Mouse (Mus musculus) ES-E14 (cell line): Measurements from ENCODE around the gene Bod1l. TPM values are rescaled to one million over a fixed set of nuclear protein-coding genes. Genes with fewer than 3 reads are reported as not detected.

Source experiments
- DNase-seq: peaks from one replicate; pipeline ENCODE4 v3.0.0-alpha.2; 2013; ENCODE audit warnings: low read depth, low spot score
- H3K27ac ChIP-seq: 2 replicates; pipeline ENCODE4 v1.5.1; 2012; ENCODE audit warnings: low read depth, mild to moderate bottlenecking, low read length, moderate library complexity, mixed read lengths; ENCODE audit not compliant: poor library complexity, insufficient read depth, severe bottlenecking
- H3K36me3 ChIP-seq: 2 replicates; pipeline ENCODE4 v1.6.1; 2012; ENCODE audit warnings: mild to moderate bottlenecking, low read length, moderate library complexity, mixed read lengths; ENCODE audit not compliant: control insufficient read depth, poor library complexity, insufficient read depth, severe bottlenecking
- H3K4me1 ChIP-seq, 2 experiments: fragments of 150-350 bp in 1 of 2; sonication (generic) in 1 of 2; 2 replicates each; pipeline ENCODE4 v1.6.1; 2012; ENCODE audit warnings: low read length in 2 of 2, mild to moderate bottlenecking in 1 of 2, mixed read lengths in 1 of 2; ENCODE audit not compliant: control insufficient read depth in 2 of 2, insufficient read depth in 2 of 2, poor library complexity in 1 of 2
- H3K4me3 ChIP-seq, 2 experiments: fragments of 150-350 bp in 1 of 2; sonication (generic) in 1 of 2; 2 replicates each; pipeline ENCODE4 v1.5.1; 2012; ENCODE audit warnings: low read length in 2 of 2, low read depth in 1 of 2, mild to moderate bottlenecking in 1 of 2, mixed read lengths in 1 of 2; ENCODE audit not compliant: insufficient read depth in 1 of 2, poor library complexity in 1 of 2, severe bottlenecking in 1 of 2
- H3K9ac ChIP-seq: 2 replicates; pipeline ENCODE4 v1.6.1; 2012; ENCODE audit warnings: low read depth, mild to moderate bottlenecking, low read length, mixed read lengths; ENCODE audit not compliant: poor library complexity, insufficient read depth, severe bottlenecking
- H3K9me3 ChIP-seq: fragments of 150-350 bp; sonication (generic); 2 replicates; pipeline ENCODE4 v1.6.1; 2012; ENCODE audit warnings: low read depth, mild to moderate bottlenecking, low read length; ENCODE audit not compliant: control insufficient read depth, insufficient read depth
- CHD2 ChIP-seq: IDR thresholded peaks from 2 replicates; pipeline ENCODE4 v1.6.1; 2014; ENCODE audit warnings: mild to moderate bottlenecking, low read depth, low read length, inconsistent platforms
- HCFC1 ChIP-seq: IDR thresholded peaks from 2 replicates; pipeline ENCODE4 v1.6.1; 2012; ENCODE audit warnings: low read length, inconsistent platforms, borderline replicate concordance; ENCODE audit not compliant: insufficient read depth
- MAFK ChIP-seq: IDR thresholded peaks from 2 replicates; pipeline ENCODE4 v1.6.1; 2014; ENCODE audit warnings: mild to moderate bottlenecking, low read depth, low read length, inconsistent platforms; ENCODE audit not compliant: insufficient read depth
- ZC3H11A ChIP-seq: IDR thresholded peaks from 2 replicates; pipeline ENCODE4 v1.6.1; 2012; ENCODE audit warnings: low read depth, mild to moderate bottlenecking, inconsistent platforms, low read length, borderline replicate concordance
- ZNF384 ChIP-seq: IDR thresholded peaks from 2 replicates; pipeline ENCODE4 v1.6.1; 2012; ENCODE audit warnings: low read depth, low read length, inconsistent platforms
- in situ Hi-C, 2 experiments: fragments of 600-800 bp; cut with MboI; formaldehyde crosslinking; loops; one replicate each; pipeline ENCODE4 v1.15.1; 2025; ENCODE audit warnings: low sequenced_read_pairs in 2 of 2, inconsistent platforms in 1 of 2; ENCODE audit not compliant: unreplicated experiment in 2 of 2
- total RNA-seq: library from RNA; depleted of rRNA; stranded (reverse); fragments of 300-350 nt; gene quantifications from 2 replicates; pipeline ENCODE4 v1.2.3, GENCODE M21; 2012

Gene Bod1l
- total RNA-seq, 1 experiment = 67.2 TPM

DNA sequence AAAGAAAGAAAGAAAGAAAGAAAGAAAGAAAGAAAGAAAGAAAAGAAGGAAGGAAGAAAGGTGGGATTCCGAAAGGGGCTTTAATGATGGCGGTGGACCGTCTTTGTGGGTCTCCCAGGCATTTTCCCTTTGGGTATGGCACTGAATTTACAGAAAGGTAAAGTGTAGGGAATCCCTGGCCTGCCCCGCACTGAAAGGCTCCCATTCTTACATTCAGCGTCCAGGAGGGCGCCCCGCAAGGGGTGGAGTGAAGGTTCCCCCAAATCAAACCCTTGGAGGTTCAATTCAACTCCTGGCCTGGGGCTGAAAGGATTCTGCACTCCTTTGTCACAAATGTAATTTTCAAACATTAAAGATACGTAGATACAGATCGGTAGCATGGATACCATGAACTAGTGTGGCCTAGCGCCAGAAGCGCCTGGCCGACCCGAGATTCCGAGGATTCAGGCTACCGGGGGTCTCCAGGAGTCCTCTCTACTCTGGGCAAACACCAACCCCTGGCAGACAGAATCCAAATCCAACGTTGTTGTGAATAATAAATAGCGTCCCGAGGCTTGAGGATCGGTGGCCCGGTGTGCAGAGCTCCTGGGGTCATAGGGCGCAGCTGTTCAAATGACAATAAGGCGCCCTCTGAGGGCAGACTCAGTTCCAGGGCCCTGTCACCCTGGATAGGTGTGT, 83.1 kb downstream of the Bod1l start:
- H3K9ac ChIP-seq = no peak overlapping the region
- H3K4me3 ChIP-seq = no peak overlapping the region; a peak in 1 of 4 replicates
- no peaks in the 10 kb centered on the region for H3K36me3 ChIP-seq
- no peak for TF ChIP-seq ZC3H11A
- TF ChIP-seq MAFK = no peak
- TF ChIP-seq CHD2 = no peak
- no peak for TF ChIP-seq HCFC1
- TF ChIP-seq ZNF384 = no peak
- H3K9me3 ChIP-seq = no peaks in the 10 kb centered on the region
- H3K4me1 ChIP-seq = peaks cover 0 to 2% of the 10 kb centered on the region in 2 experiments; a peak in 2 of 4 replicates
- no peak for DNase-seq
- H3K27ac ChIP-seq = no peak overlapping the region
- in situ Hi-C loops = no loop called here

DNA sequence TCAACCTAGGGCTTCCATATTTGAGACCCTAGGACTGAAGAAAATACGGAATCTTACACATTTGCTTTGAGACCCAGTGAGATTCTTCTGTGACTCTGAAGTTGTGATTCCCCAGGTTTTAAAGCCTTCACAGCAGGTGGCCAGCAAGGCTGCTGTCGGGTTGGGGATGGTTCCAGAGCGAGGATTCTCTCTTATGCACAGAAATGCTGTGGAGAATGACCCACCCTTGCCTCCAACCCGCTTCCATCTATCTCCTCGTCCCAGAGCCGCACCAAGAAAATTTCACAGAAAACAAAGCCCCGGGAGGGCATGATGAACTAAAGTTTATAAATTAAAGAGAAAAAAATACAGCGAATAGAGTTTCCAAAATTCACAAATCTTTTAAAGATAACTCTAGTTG, 84.0 kb downstream of the Bod1l start:
- no peak for TF ChIP-seq ZC3H11A
- TF ChIP-seq MAFK = no peak
- no peak for TF ChIP-seq CHD2
- no peak for TF ChIP-seq ZNF384
- TF ChIP-seq HCFC1 = no peak
- Histone ChIP-seq H3K27ac (no peak overlapping the region), H3K4me1 (peaks cover 0 to 2% of the 10 kb centered on the region in 2 experiments; a peak in 1 of 4 replicates), H3K36me3 (no peaks in the 10 kb centered on the region), H3K9ac (no peak overlapping the region), H3K4me3 (no peak overlapping the region), H3K9me3 (no peaks in the 10 kb centered on the region)
- DNase-seq = no peak
- in situ Hi-C loops = no loop called here

DNA sequence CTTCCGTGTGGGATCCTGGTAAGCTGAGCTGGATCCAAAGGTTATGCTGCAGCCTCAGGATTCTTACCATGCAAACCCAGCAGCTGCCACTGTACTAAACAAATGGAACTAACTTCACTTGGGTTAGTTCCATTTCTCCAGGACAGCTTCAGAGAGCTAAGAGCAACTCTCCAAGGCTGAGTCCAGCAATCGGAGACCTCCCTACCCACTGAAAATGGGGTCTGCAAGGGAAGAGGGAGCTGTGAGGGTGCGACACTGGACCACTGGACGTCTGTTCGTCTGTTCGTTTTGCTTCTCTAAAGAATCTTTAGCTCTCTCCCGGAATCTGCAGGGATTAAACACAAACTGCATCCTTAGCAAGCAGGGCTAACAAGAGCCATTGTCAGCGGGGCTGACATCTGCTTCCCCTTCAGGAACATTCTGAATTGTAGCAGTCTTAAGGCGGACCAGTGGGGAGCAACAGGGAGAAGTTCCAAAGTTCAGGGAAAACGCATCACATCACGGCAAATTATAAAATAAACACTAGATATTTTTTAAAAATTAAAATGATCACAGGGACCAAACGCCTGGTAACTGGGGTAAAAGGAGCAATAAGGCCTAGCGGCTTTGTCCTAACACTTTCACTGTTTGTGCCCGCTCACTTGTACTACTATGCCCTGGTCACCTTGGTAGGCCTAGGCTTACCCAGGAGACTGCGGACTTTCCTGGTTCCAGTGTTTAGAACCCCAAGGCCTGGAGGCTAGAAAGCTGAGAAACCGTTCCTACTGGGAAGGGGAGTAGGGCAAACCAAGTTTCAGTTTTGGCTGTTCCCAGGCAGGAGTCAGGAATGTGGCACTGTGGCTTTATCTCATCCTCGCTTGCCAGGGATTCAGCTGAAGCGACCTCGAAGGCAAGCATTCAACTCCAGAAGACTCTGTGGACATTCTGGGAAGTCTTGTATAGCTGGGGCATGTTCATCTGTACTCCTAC, 85.2 kb downstream of the Bod1l start:
- DNase-seq = no peak
- in situ Hi-C loops = no loop called here

DNA sequence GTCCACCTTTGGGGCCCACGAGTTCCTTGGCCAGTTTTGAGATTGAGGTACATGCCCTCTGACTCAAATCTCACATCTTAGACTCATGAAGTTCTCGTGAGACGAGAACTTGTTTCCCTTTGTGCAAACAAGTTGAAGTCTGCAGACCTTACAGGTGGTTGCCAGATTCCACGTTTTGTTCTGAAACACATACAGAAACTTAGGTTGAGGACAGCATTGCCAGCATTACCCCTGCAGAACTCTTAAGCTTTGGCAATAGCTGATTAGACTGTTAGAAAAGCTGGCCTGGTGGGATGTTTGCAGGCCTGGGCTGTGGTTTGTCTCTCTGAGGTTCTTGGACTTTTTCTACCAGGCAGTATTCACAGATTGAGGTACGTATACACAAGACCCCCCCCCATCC, 86.8 kb downstream of the Bod1l start:
- H3K27ac ChIP-seq = no peak overlapping the region
- H3K9ac ChIP-seq = no peak overlapping the region
- in situ Hi-C loops = no loop called here
- TF ChIP-seq ZNF384 (no peak), CHD2 (no peak), ZC3H11A (no peak), MAFK (no peak), HCFC1 (no peak)
- no peak overlapping the region for H3K4me3 ChIP-seq
- no peaks in the 10 kb centered on the region for H3K9me3 ChIP-seq
- H3K4me1 ChIP-seq = peaks cover 0 to 5% of the 10 kb centered on the region in 2 experiments; a peak in 1 of 4 replicates
- H3K36me3 ChIP-seq = no peaks in the 10 kb centered on the region
- DNase-seq = no peak

More for the DNA sequence above, 85.2 kb downstream of the Bod1l start:
- no peak for TF ChIP-seq HCFC1
- no peak for TF ChIP-seq CHD2
- no peak for TF ChIP-seq ZC3H11A
- no peak for TF ChIP-seq ZNF384
- no peak for TF ChIP-seq MAFK
- Histone ChIP-seq H3K4me3 (no peak overlapping the region), H3K4me1 (peaks cover 0 to 5% of the 10 kb centered on the region in 2 experiments; a peak in 1 of 4 replicates), H3K9ac (no peak overlapping the region), H3K27ac (no peak overlapping the region), H3K36me3 (no peaks in the 10 kb centered on the region), H3K9me3 (no peaks in the 10 kb centered on the region)
